Mouse (Mus musculus) ES-Bruce4 (cell line): ENCODE measurements around the gene Olfr193.

Experiments
- CTCF ChIP-seq: IDR thresholded peaks from one replicate; pipeline ENCODE4 v1.8.1; 2011; ENCODE audit warnings: low read depth, low read length
- EP300 ChIP-seq: IDR thresholded peaks from 2 replicates; pipeline ENCODE4 v1.6.1; 2011; ENCODE audit warnings: low read depth, low read length; ENCODE audit not compliant: insufficient read depth
- POLR2A ChIP-seq: IDR thresholded peaks from one replicate; pipeline ENCODE4 v1.8.1; 2011; ENCODE audit warnings: low read length; ENCODE audit not compliant: insufficient read depth

- TF ChIP-seq CTCF, result no peak
- no peak for TF ChIP-seq POLR2A
- TF ChIP-seq EP300, result no peak
Observed at GRCm38 (mm10) chr16:59146746-59147145, 35.1 kb upstream of the Olfr193 start, which contains the start of gene Olfr195.
